ENCODE assay signal across 11 mouse cellular contexts in genomic region chr12:111122332-111122852, GRCm38 (mm10). TPM values are rescaled to one million over a fixed set of nuclear protein-coding genes. Genes with fewer than 3 reads are reported as not detected.
DNase-seq lines count a peak whose midpoint lies in the region; ATAC-seq lines count a peak whose summit lies in the region.
"Had no signal": no experiment of that assay in that cellular context is flagged by ENCODE, and none has a peak within 500 bp of the region (broad histone marks: within the 10 kb centered on the region; RNA-seq: fewer than 3 reads in every experiment).

No protein-coding gene starts in this region.

- H3K27ac ChIP-seq in liver, embryonic 12.5 days: no peak overlapping the region
- no peak overlapping the region for H3K27ac ChIP-seq in midbrain, embryonic 13.5 days
- H3K27ac ChIP-seq: limb, embryonic 13.5 days had no signal

- peaks cover 30% of the 10 kb centered on the region for H3K36me3 ChIP-seq in liver, embryonic 12.5 days
- H3K36me3 ChIP-seq in midbrain, embryonic 13.5 days: peaks cover 15% of the 10 kb centered on the region

- H3K4me3 ChIP-seq in liver, embryonic 12.5 days: no peak overlapping the region
- no peak overlapping the region for H3K4me3 ChIP-seq in midbrain, embryonic 13.5 days (replicated peaks)
- H3K4me3 ChIP-seq: limb, embryonic 13.5 days had no signal

- no peaks in the 10 kb centered on the region for H3K4me1 ChIP-seq in liver, embryonic 12.5 days
- H3K4me1 ChIP-seq in midbrain, embryonic 13.5 days (replicated peaks): peaks cover 11% of the 10 kb centered on the region
- H3K4me1 ChIP-seq: limb, embryonic 13.5 days had no signal

- peak; percentile 46 for DNase-seq in embryo, embryonic 10.5 days (ENCODE audit: low spot score)
- DNase-seq in embryo, embryonic 11 days: no peak
- peak; percentile 77 for DNase-seq in 416B (ENCODE audit: low read depth)
- peak; percentile 40 for DNase-seq in T-cell, adult 2 months (ENCODE audit: low spot score)
- no peak for DNase-seq in left cerebral cortex, adult 18-20 months (ENCODE audit: low spot score in 2 of 2)
- DNase-seq: heart, adult 11 months had no signal

- no peaks in the 10 kb centered on the region for H3K27me3 ChIP-seq in liver, embryonic 12.5 days (replicated peaks)
- no peaks in the 10 kb centered on the region for H3K27me3 ChIP-seq in midbrain, embryonic 13.5 days
- H3K27me3 ChIP-seq: limb, embryonic 13.5 days had no signal

- peaks cover 4% of the 10 kb centered on the region; the same call in 1 of the 2 replicates for H3K9me3 ChIP-seq in liver, embryonic 12.5 days (replicated peaks)
- 0 out of 2 replicates have a peak, but pooled peaks cover 6% of the 10 kb centered on the region for H3K9me3 ChIP-seq in midbrain, embryonic 13.5 days

- 0 out of 2 replicates have a peak, but pooled peaks have one; percentile 15 for ATAC-seq in liver, embryonic 12.5 days
- no peak for ATAC-seq in inflammation-experienced regulatory T-cells, adult 6 months
- ATAC-seq in midbrain, embryonic 13.5 days: no peak
- ATAC-seq: activated CD4-positive, CD25-positive, alpha-beta regulatory T cell, adult 4 months had no signal

- no peak overlapping the region for H3K9ac ChIP-seq in liver, embryonic 12.5 days
- no peak overlapping the region for H3K9ac ChIP-seq in midbrain, embryonic 13.5 days (replicated peaks)
- H3K9ac ChIP-seq: limb, embryonic 13.5 days had no signal

- no peak overlapping the region for H3K4me2 ChIP-seq in liver, embryonic 12.5 days
- H3K4me2 ChIP-seq in midbrain, embryonic 13.5 days (replicated peaks): no peak overlapping the region
- H3K4me2 ChIP-seq: limb, embryonic 13.5 days had no signal

RNA-seq across cellular contexts. Expression of gene Traf3, which starts 43.8 kb away (rescaled TPM):
- 5.6 and 6.2 TPM in 2 replicates for polyA plus RNA-seq in liver, embryonic 12.5 days (2016; fragmentation: Nextera tagmentation; extraction: Ambion mirVana)
- 10 to 100 TPM; 12.6 to 15.8 (median 13.7) TPM for polyA plus RNA-seq in inflammation-experienced regulatory T-cells, adult 6 months (2017; shearing (Covaris generic))
- 10 to 100 TPM; 32.3 to 42.4 TPM for total RNA-seq in left cerebral cortex, adult 18-20 months (2021)
- 15.7 and 19.7 TPM in 2 replicates for polyA plus RNA-seq in midbrain, embryonic 13.5 days (2015; fragmentation: Nextera tagmentation; extraction: Ambion mirVana)

Comparison
In these comparisons a context has a peak if more than half of its experiments do, and no peak if none do; other contexts are left out.
1. DNase-seq: peak in embryo, embryonic 10.5 days (single experiment), 416B (single experiment) and T-cell, adult 2 months (single experiment); none in embryo, embryonic 11 days (single experiment) and left cerebral cortex, adult 18-20 months (0 of 2).